21 mouse cellular contexts compared by ENCODE assay signal in the genomic region with DNA sequence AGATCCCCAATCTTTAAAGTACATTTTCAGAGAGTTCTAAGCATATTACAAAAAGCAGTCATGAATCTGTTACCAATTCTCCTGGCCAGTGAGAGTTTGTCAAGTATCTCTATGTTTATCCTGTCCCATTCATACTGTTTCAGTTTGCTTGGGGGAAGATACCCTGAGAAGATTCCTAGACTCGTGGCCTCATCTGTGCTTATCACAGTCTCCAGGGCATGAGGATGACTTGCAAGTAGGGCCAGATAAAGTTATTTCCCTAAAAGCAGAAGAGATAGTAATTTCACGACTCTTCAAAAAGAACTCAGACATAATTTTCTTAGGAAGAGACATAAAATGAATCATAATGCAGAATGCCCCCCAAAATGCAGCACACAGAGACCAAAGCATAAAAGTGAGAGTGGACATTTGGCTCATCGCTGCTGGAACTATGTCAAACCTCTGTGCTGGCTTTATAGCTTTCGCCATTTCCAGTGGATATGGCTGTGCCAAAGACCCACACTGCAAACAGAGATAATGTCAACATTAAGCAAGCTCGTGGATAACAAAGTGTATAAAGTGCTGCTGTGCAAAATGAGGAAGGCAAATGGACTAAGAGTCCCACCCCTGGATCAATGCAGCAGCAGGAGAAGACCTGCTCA.
DNase-seq lines count a peak whose midpoint lies in the region; ATAC-seq and TF ChIP-seq lines count a peak whose summit lies in the region.
"Had no signal": no experiment of that assay in that cellular context is flagged by ENCODE, and none has a peak within 500 bp of the region (broad histone marks: within the 10 kb centered on the region; RNA-seq: fewer than 3 reads in every experiment).

No protein-coding gene starts in this region.

- TF ChIP-seq CTCF in stomach, postnatal 0 days (IDR thresholded peaks at IDR 0.05; ENCODE audit: low read depth): no peak

- no peak for TF ChIP-seq EP300 in stomach, postnatal 0 days (optimal IDR thresholded peaks at IDR 0.05)

- H3K4me1 ChIP-seq in stomach, embryonic 15.5 days: no peaks in the 10 kb centered on the region
- H3K4me1 ChIP-seq in stomach, postnatal 0 days (replicated peaks; ENCODE audit: control insufficient read depth, insufficient read depth): no peaks in the 10 kb centered on the region
- peaks cover 30% of the 10 kb centered on the region for H3K4me1 ChIP-seq in liver, embryonic 15.5 days (replicated peaks)
- H3K4me1 ChIP-seq: midbrain, embryonic 13.5 days had no signal

- H3K4me3 ChIP-seq in stomach, embryonic 15.5 days (replicated peaks): no peak overlapping the region
- H3K4me3 ChIP-seq in stomach, postnatal 0 days (ENCODE audit: low read depth, low read length): no peak overlapping the region
- H3K4me3 ChIP-seq in liver, embryonic 15.5 days (replicated peaks): peak overlapping the region; percentile 10; the same call in 1 of the 2 replicates
- H3K4me3 ChIP-seq: left cerebral cortex, adult 2 months; limb, embryonic 10.5 days; midbrain, embryonic 13.5 days; myocyte had no signal

- H3K27me3 ChIP-seq in stomach, embryonic 15.5 days (replicated peaks): no peaks in the 10 kb centered on the region
- no peaks in the 10 kb centered on the region for H3K27me3 ChIP-seq in stomach, postnatal 0 days (ENCODE audit: control insufficient read depth, insufficient read depth, low read length)
- H3K27me3 ChIP-seq in liver, embryonic 15.5 days: no peaks in the 10 kb centered on the region
- H3K27me3 ChIP-seq: midbrain, embryonic 13.5 days had no signal

- H3K4me2 ChIP-seq in stomach, embryonic 15.5 days: no peak overlapping the region
- H3K4me2 ChIP-seq in stomach, postnatal 0 days (replicated peaks; ENCODE audit: low read depth): no peak overlapping the region
- peak overlapping the region; percentile 66 for H3K4me2 ChIP-seq in liver, embryonic 15.5 days
- H3K4me2 ChIP-seq: heart, embryonic 11.5 days; hindbrain, embryonic 14.5 days; lung, embryonic 14.5 days; midbrain, embryonic 13.5 days had no signal

- H3K9me3 ChIP-seq in stomach, embryonic 15.5 days: no peaks in the 10 kb centered on the region
- no peaks in the 10 kb centered on the region for H3K9me3 ChIP-seq in stomach, postnatal 0 days (ENCODE audit: control insufficient read depth, low read length)
- no peaks in the 10 kb centered on the region for H3K9me3 ChIP-seq in liver, embryonic 15.5 days (replicated peaks)
- H3K9me3 ChIP-seq: limb, embryonic 10.5 days; midbrain, embryonic 13.5 days had no signal

- no peak for DNase-seq in stomach, postnatal 0 days (ENCODE audit: low spot score)
- DNase-seq in cerebellum, adult 11-12 months: no peak
- DNase-seq in urinary bladder, postnatal 25 days (ENCODE audit: low spot score): no peak
- DNase-seq: cerebellum, postnatal 10 days; embryo, embryonic 11 days; kidney, postnatal 10 days; lung, embryonic 14.5 days; lung, postnatal 4 days; thymus, adult 18-20 months had no signal

- peak; percentile 93; the same call in 1 of the 2 replicates for ATAC-seq in stomach, embryonic 15.5 days (ENCODE audit: insufficient read depth, low FRiP score, low read depth)
- ATAC-seq in stomach, postnatal 0 days (ENCODE audit: low FRiP score, low TSS enrichment): no peak
- peak; percentile 90 for ATAC-seq in erythroblast, adult 5-6 weeks (replicated peaks; ENCODE audit: low FRiP score, poor library complexity, severe bottlenecking)
- peak; percentile 99 for ATAC-seq in liver, embryonic 15.5 days (ENCODE audit: insufficient read depth)
- ATAC-seq in cerebellum, adult (ENCODE audit: insufficient number of reproducible peaks, low FRiP score, low TSS enrichment): no peak
- ATAC-seq: forebrain, embryonic 14.5 days; intestine, embryonic 16.5 days; midbrain, embryonic 13.5 days had no signal

- no peak overlapping the region for H3K9ac ChIP-seq in stomach, embryonic 15.5 days
- H3K9ac ChIP-seq in stomach, postnatal 0 days (ENCODE audit: low read length): no peak overlapping the region
- peak overlapping the region; percentile 42 for H3K9ac ChIP-seq in liver, embryonic 15.5 days
- H3K9ac ChIP-seq: hindbrain, embryonic 14.5 days; lung, embryonic 14.5 days; midbrain, embryonic 13.5 days had no signal

- H3K36me3 ChIP-seq in stomach, embryonic 15.5 days: no peaks in the 10 kb centered on the region
- no peaks in the 10 kb centered on the region for H3K36me3 ChIP-seq in stomach, postnatal 0 days (ENCODE audit: control insufficient read depth, insufficient read depth, low read length)
- H3K36me3 ChIP-seq in liver, embryonic 15.5 days (replicated peaks): no peaks in the 10 kb centered on the region
- H3K36me3 ChIP-seq: limb, embryonic 10.5 days had no signal

- no peak overlapping the region for H3K27ac ChIP-seq in stomach, embryonic 15.5 days
- no peak overlapping the region for H3K27ac ChIP-seq in stomach, postnatal 0 days (replicated peaks)
- H3K27ac ChIP-seq in liver, embryonic 15.5 days (replicated peaks): peak overlapping the region; percentile 93
- H3K27ac ChIP-seq: hindbrain, embryonic 14.5 days; left cerebral cortex, adult 2 months; limb, embryonic 10.5 days; midbrain, embryonic 13.5 days had no signal

- WGBS in stomach, embryonic 15.5 days: 56% methylated on average over 5 of the region's 5 CpGs
- 57% methylated on average over 5 of the region's 5 CpGs for WGBS in stomach, postnatal 0 days
- WGBS in liver, embryonic 15.5 days (ENCODE audit: insufficient replicate concordance): 11% methylated on average over 5 of the region's 5 CpGs

Comparison
In these comparisons a context has a peak if more than half of its experiments do, and no peak if none do; other contexts are left out.
1. ATAC-seq: peak in stomach, embryonic 15.5 days (single experiment), erythroblast, adult 5-6 weeks (single experiment) and liver, embryonic 15.5 days (single experiment); none in stomach, postnatal 0 days (single experiment) and cerebellum, adult (single experiment).